Mouse (Mus musculus) ES-Bruce4 (cell line): ENCODE data around the gene Evx1.

Experiments
- CTCF ChIP-seq: IDR thresholded peaks from one replicate; pipeline ENCODE4 v1.8.1; 2011; ENCODE audit warnings: low read depth, low read length
- POLR2A ChIP-seq: IDR thresholded peaks from one replicate; pipeline ENCODE4 v1.8.1; 2011; ENCODE audit warnings: low read length; ENCODE audit not compliant: insufficient read depth

GRCm38 (mm10) chr6:52315441-52316412, 2.4 kb downstream of the Evx1 start:
- TF ChIP-seq CTCF (no peak), POLR2A (no peak)
